Mouse (Mus musculus) MEL (cell line): ENCODE results near the gene Parva. TPM values are rescaled to one million over a fixed set of nuclear protein-coding genes. Genes with fewer than 3 reads are reported as not detected.

ENCODE experiments used
- DNase-seq: peaks from one replicate; pipeline ENCODE4 v3.0.0; 2011; ENCODE audit warnings: low read depth, low spot score
- H3K27ac ChIP-seq: 2 replicates; pipeline ENCODE4 v1.5.1; 2012; ENCODE audit warnings: low read depth, mild to moderate bottlenecking, control low read depth, low read length, moderate library complexity; ENCODE audit not compliant: control insufficient read depth
- H3K27me3 ChIP-seq, 2 experiments: fragments of 150-350 bp in 1 of 2; sonication (generic) in 1 of 2; 2 replicates each; pipeline ENCODE4 v1.6.1; 2012; ENCODE audit warnings: low read length in 2 of 2, mild to moderate bottlenecking in 2 of 2, improper control_type of control experiment in 1 of 2, moderate library complexity in 1 of 2; ENCODE audit not compliant: insufficient read depth in 2 of 2, control insufficient read depth in 1 of 2
- H3K36me3 ChIP-seq, 2 experiments: 2 replicates each; pipeline ENCODE4 v1.6.1; 2012 to 2014; ENCODE audit warnings: low read length in 2 of 2, improper control_type of control experiment in 1 of 2, inconsistent platforms in 1 of 2, mild to moderate bottlenecking in 1 of 2; ENCODE audit not compliant: insufficient read depth in 2 of 2, control insufficient read depth in 1 of 2
- H3K4me1 ChIP-seq, 2 experiments: fragments of 150-350 bp in 1 of 2; sonication (generic) in 1 of 2; 2 replicates each; pipeline ENCODE4 v1.6.1; 2012; ENCODE audit warnings: low read length in 2 of 2, improper control_type of control experiment in 1 of 2, mild to moderate bottlenecking in 1 of 2; ENCODE audit not compliant: insufficient read depth in 2 of 2, control insufficient read depth in 1 of 2
- H3K4me3 ChIP-seq, 2 experiments: fragments of 150-350 bp in 1 of 2; sonication (generic) in 1 of 2; 2 replicates each; pipeline ENCODE4 v1.5.1; 2012; ENCODE audit warnings: low read depth in 2 of 2, low read length in 2 of 2, mild to moderate bottlenecking in 2 of 2, moderate library complexity in 2 of 2, control low read depth in 1 of 2, improper control_type of control experiment in 1 of 2; ENCODE audit not compliant: control insufficient read depth in 1 of 2, insufficient read depth in 1 of 2
- H3K79me2 ChIP-seq: 2 replicates; pipeline ENCODE4 v1.6.1; 2012; ENCODE audit warnings: mild to moderate bottlenecking, low read length, moderate library complexity; ENCODE audit not compliant: control insufficient read depth, poor library complexity, insufficient read depth
- H3K9ac ChIP-seq: 2 replicates; pipeline ENCODE4 v1.6.1; 2012; ENCODE audit warnings: low read depth, mild to moderate bottlenecking, control low read depth, low read length, moderate library complexity; ENCODE audit not compliant: control insufficient read depth, poor library complexity, severe bottlenecking
- H3K9me3 ChIP-seq: fragments of 150-350 bp; sonication (generic); replicated peaks from 2 replicates; pipeline ENCODE4 v1.6.1; 2012; ENCODE audit warnings: mild to moderate bottlenecking, low read length, improper control_type of control experiment, moderate library complexity; ENCODE audit not compliant: insufficient read depth
- BHLHE40 ChIP-seq: IDR thresholded peaks from 2 replicates; pipeline ENCODE4 v1.6.1; 2012; ENCODE audit warnings: low read depth, mild to moderate bottlenecking, inconsistent platforms, low read length, improper control_type of control experiment, borderline replicate concordance
- CHD1 ChIP-seq: IDR thresholded peaks from 2 replicates; pipeline ENCODE4 v1.6.1; 2012; ENCODE audit warnings: low read depth, mild to moderate bottlenecking, inconsistent platforms, low read length, improper control_type of control experiment
- JUND ChIP-seq: IDR thresholded peaks from 2 replicates; pipeline ENCODE4 v1.6.1; 2011; ENCODE audit warnings: low read depth, mild to moderate bottlenecking, improper control_type of control experiment, low read length
- KAT2A ChIP-seq: conservative IDR thresholded peaks from 2 replicates; pipeline ENCODE4 v1.6.1; 2012; ENCODE audit warnings: low read depth, low read length, improper control_type of control experiment, inconsistent platforms
- MAFK ChIP-seq: IDR thresholded peaks from 2 replicates; pipeline ENCODE4 v1.6.1; 2011; ENCODE audit warnings: low read depth, mild to moderate bottlenecking, low read length, improper control_type of control experiment, borderline replicate concordance
- MAX ChIP-seq: IDR thresholded peaks from 2 replicates; pipeline ENCODE4 v1.6.1; 2011; ENCODE audit warnings: low read length, improper control_type of control experiment
- MEF2A ChIP-seq: IDR thresholded peaks from 2 replicates; pipeline ENCODE4 v1.6.1; 2014; ENCODE audit warnings: low read depth, mild to moderate bottlenecking, inconsistent platforms, low read length, improper control_type of control experiment; ENCODE audit not compliant: poor library complexity, insufficient replicate concordance, severe bottlenecking; ENCODE audit errors: extremely low read depth
- MXI1 ChIP-seq: IDR thresholded peaks from 2 replicates; pipeline ENCODE4 v1.6.1; 2011; ENCODE audit warnings: mild to moderate bottlenecking, low read depth, low read length, improper control_type of control experiment
- MYC ChIP-seq: IDR thresholded peaks from 2 replicates; pipeline ENCODE4 v1.6.1; 2011; ENCODE audit warnings: low read depth, mild to moderate bottlenecking, low read length, improper control_type of control experiment, moderate library complexity
- TAL1 ChIP-seq: IDR thresholded peaks from 2 replicates; pipeline ENCODE4 v1.6.1; 2012; ENCODE audit warnings: mild to moderate bottlenecking, inconsistent platforms, low read length, moderate library complexity, mixed read lengths
- TBP ChIP-seq: IDR thresholded peaks from 2 replicates; pipeline ENCODE4 v1.8.0; 2011; ENCODE audit warnings: low read depth, low read length, improper control_type of control experiment
- USF2 ChIP-seq, 2 experiments: IDR thresholded peaks; 2 replicates each; pipeline ENCODE4 v1.6.1; 2011 to 2012; ENCODE audit warnings: improper control_type of control experiment in 2 of 2, low read length in 2 of 2, borderline replicate concordance in 1 of 2, inconsistent platforms in 1 of 2, low read depth in 1 of 2, mild to moderate bottlenecking in 1 of 2; ENCODE audit not compliant: insufficient read depth in 1 of 2
- ZC3H11A ChIP-seq: IDR thresholded peaks from 2 replicates; pipeline ENCODE4 v1.6.1; 2012; ENCODE audit warnings: low read depth, mild to moderate bottlenecking, inconsistent platforms, low read length, improper control_type of control experiment
- ZMIZ1 ChIP-seq: IDR thresholded peaks from 2 replicates; pipeline ENCODE4 v1.6.1; 2012; ENCODE audit warnings: low read depth, mild to moderate bottlenecking, inconsistent platforms, low read length, improper control_type of control experiment, moderate library complexity
- polyA plus RNA-seq, 2 experiments: library from polyadenylated mRNA; stranded (reverse) in 1 of 2; unstranded in 1 of 2; fragments of >175 nt in 1 of 2; fragments of >200 nt in 1 of 2; gene quantifications; 2 replicates each; pipeline versions ENCODE4 v1.2.1 to v1.2.4; 2012; ENCODE audit warnings: low replicate concordance in 2 of 2, low read depth in 1 of 2; ENCODE audit not compliant: insufficient read length in 2 of 2, insufficient read depth in 1 of 2, missing spikeins in 1 of 2
- total RNA-seq: library from RNA; depleted of rRNA; stranded (reverse); fragments of 300-350 nt; gene quantifications from 2 replicates; pipeline ENCODE4 v1.2.3, GENCODE M21; 2012

Parva gene
- total and polyA plus RNA-seq, 3 experiments: not detected

GRCm38 (mm10) chr7:112503917-112504316 lies 76.6 kb downstream of the Parva start:
- Histone ChIP-seq H3K27ac (no peak overlapping the region), H3K4me1 (no peaks in the 10 kb centered on the region), H3K27me3 (no peaks in the 10 kb centered on the region), H3K79me2 (no peaks in the 10 kb centered on the region), H3K9me3 (no peaks in the 10 kb centered on the region), H3K9ac (no peak overlapping the region), H3K4me3 (no peak overlapping the region), H3K36me3 (no peaks in the 10 kb centered on the region)
- no peak for DNase-seq
- TF ChIP-seq MYC (no peak), ZC3H11A (no peak)

- H3K9ac ChIP-seq: no peak overlapping the region
- H3K27ac ChIP-seq: no peak overlapping the region
- H3K36me3 ChIP-seq: no peaks in the 10 kb centered on the region
- no peak overlapping the region for H3K4me3 ChIP-seq
- DNase-seq: no peak
- no peaks in the 10 kb centered on the region for H3K4me1 ChIP-seq
- H3K27me3 ChIP-seq: no peaks in the 10 kb centered on the region
- no peak for TF ChIP-seq USF2 (IDR thresholded peaks at IDR 0.05; ENCODE audit: borderline replicate concordance in 1 of 2, insufficient read depth in 1 of 2, low read depth in 1 of 2, low read length in 2 of 2)
- no peak for TF ChIP-seq MXI1
- TF ChIP-seq TAL1: no peak
- TF ChIP-seq KAT2A: no peak
- no peak for TF ChIP-seq TBP
- no peaks in the 10 kb centered on the region for H3K79me2 ChIP-seq
- no peaks in the 10 kb centered on the region for H3K9me3 ChIP-seq
These were observed 81.8 kb downstream of the Parva start for GRCm38 (mm10) chr7:112509107-112509506.

- Histone ChIP-seq H3K27me3 (no peaks in the 10 kb centered on the region), H3K9ac (no peak overlapping the region)
- TF ChIP-seq MAX (no peak), MAFK (no peak), ZMIZ1 (no peak), USF2 (IDR thresholded peaks at IDR 0.05; ENCODE audit: borderline replicate concordance in 1 of 2, insufficient read depth in 1 of 2, low read depth in 1 of 2, low read length in 2 of 2) (no peak), BHLHE40 (no peak), CHD1 (no peak), JUND (no peak), TAL1 (no peak), MEF2A (no peak), KAT2A (no peak)
These were observed 83.2 kb downstream of the Parva start for GRCm38 (mm10) chr7:112510336-112511048.

More at GRCm38 (mm10) chr7:112510336-112511048, 83.2 kb downstream of the Parva start:
- no peak for DNase-seq
- H3K9me3 ChIP-seq: no peaks in the 10 kb centered on the region
- H3K4me3 ChIP-seq: no peak overlapping the region
- no peaks in the 10 kb centered on the region for H3K79me2 ChIP-seq
- H3K4me1 ChIP-seq: no peaks in the 10 kb centered on the region
- no peak overlapping the region for H3K27ac ChIP-seq
- no peaks in the 10 kb centered on the region for H3K36me3 ChIP-seq
